Mouse (Mus musculus): ENCODE measurements around the gene C1qtnf9. TPM values are rescaled to one million over a fixed set of nuclear protein-coding genes. Genes with fewer than 3 reads are reported as not detected.
A peak's percentile ranks its signal among the peaks of the same experiment; 100 is the strongest.

Gene C1qtnf9
- polyA plus RNA-seq, 1 experiment: 4.1 TPM

DNA sequence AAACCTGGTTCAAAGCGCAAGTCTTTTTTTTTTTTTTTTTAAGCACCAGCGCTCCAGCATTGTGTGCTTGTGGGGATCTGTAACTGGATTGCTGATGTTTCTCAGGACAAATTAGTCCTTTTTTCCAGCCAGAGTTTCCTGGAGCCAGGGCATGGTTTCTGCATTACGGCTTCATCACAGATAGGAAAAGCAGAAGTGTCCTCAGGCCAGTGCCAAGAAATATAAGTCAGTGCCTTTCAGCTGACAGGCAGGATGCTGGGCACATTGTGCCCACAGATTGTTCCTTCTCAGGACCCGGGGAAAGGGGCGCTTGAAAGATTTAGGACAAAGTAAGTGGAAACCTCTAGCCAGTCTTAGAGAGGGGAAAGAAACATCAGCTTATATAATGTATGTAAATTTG, 4.2 kb upstream of the C1qtnf9 start:
- no peaks in the 10 kb centered on the region for H3K27me3 ChIP-seq (ENCODE audit: control insufficient read depth, insufficient read depth, low read length)
- no peaks in the 10 kb centered on the region for H3K4me1 ChIP-seq (replicated peaks; ENCODE audit: control insufficient read depth, insufficient read depth, low read length)
- H3K36me3 ChIP-seq (ENCODE audit: control insufficient read depth, insufficient read depth, low read length): peaks cover 52% of the 10 kb centered on the region
- no peak overlapping the region for H3K27ac ChIP-seq (ENCODE audit: control insufficient read depth, insufficient read depth, low read length)
- DNase-seq: no peak
- no peak overlapping the region for H3K4me3 ChIP-seq (ENCODE audit: control insufficient read depth, insufficient read depth, low read length)
- TF ChIP-seq CTCF (IDR thresholded peaks at IDR 0.05; ENCODE audit: borderline replicate concordance, control insufficient read depth, extremely low read depth, insufficient read depth, low read length, poor library complexity) (no peak), POLR2A (IDR thresholded peaks at IDR 0.05; ENCODE audit: control insufficient read depth, extremely low read depth, insufficient read depth, low read length, poor library complexity) (no peak)
- 89% methylated on average over 5 of the region's 5 CpGs for WGBS

- H3K27ac ChIP-seq (ENCODE audit: control insufficient read depth, insufficient read depth, low read length): no peak overlapping the region
- H3K4me1 ChIP-seq (replicated peaks; ENCODE audit: control insufficient read depth, insufficient read depth, low read length): no peaks in the 10 kb centered on the region
- TF ChIP-seq POLR2A (IDR thresholded peaks at IDR 0.05; ENCODE audit: control insufficient read depth, extremely low read depth, insufficient read depth, low read length, poor library complexity) (no peak), CTCF (IDR thresholded peaks at IDR 0.05; ENCODE audit: borderline replicate concordance, control insufficient read depth, extremely low read depth, insufficient read depth, low read length, poor library complexity) (no peak)
- peaks cover 44% of the 10 kb centered on the region for H3K36me3 ChIP-seq (ENCODE audit: control insufficient read depth, insufficient read depth, low read length)
- H3K27me3 ChIP-seq (ENCODE audit: control insufficient read depth, insufficient read depth, low read length): no peaks in the 10 kb centered on the region
- no peak overlapping the region for H3K4me3 ChIP-seq (ENCODE audit: control insufficient read depth, insufficient read depth, low read length)
- WGBS: 97% methylated on average over 4 of the region's 4 CpGs
- no peak for DNase-seq
Measured at GRCm38 (mm10) chr14:60764526-60764925, 3.4 kb upstream of the C1qtnf9 start.

GRCm38 (mm10) chr14:60765025-60765424, 2.9 kb upstream of the C1qtnf9 start:
- Histone ChIP-seq H3K27ac (ENCODE audit: control insufficient read depth, insufficient read depth, low read length) (no peak overlapping the region), H3K36me3 (ENCODE audit: control insufficient read depth, insufficient read depth, low read length) (peaks cover 39% of the 10 kb centered on the region), H3K4me1 (replicated peaks; ENCODE audit: control insufficient read depth, insufficient read depth, low read length) (no peaks in the 10 kb centered on the region), H3K27me3 (ENCODE audit: control insufficient read depth, insufficient read depth, low read length) (no peaks in the 10 kb centered on the region), H3K4me3 (ENCODE audit: control insufficient read depth, insufficient read depth, low read length) (no peak overlapping the region)
- DNase-seq: no peak
- TF ChIP-seq CTCF (IDR thresholded peaks at IDR 0.05; ENCODE audit: borderline replicate concordance, control insufficient read depth, extremely low read depth, insufficient read depth, low read length, poor library complexity) (no peak), POLR2A (IDR thresholded peaks at IDR 0.05; ENCODE audit: control insufficient read depth, extremely low read depth, insufficient read depth, low read length, poor library complexity) (no peak)
- WGBS: 87% methylated on average over 2 of the region's 2 CpGs

GRCm38 (mm10) chr14:60769340-60769739, 1.4 kb downstream of the C1qtnf9 start:
- DNase-seq: no peak
- WGBS: 91% methylated on average over 6 of the region's 6 CpGs
- H3K4me1 ChIP-seq (replicated peaks; ENCODE audit: control insufficient read depth, insufficient read depth, low read length): no peaks in the 10 kb centered on the region
- H3K27me3 ChIP-seq (ENCODE audit: control insufficient read depth, insufficient read depth, low read length): no peaks in the 10 kb centered on the region
- no peak for TF ChIP-seq CTCF (IDR thresholded peaks at IDR 0.05; ENCODE audit: borderline replicate concordance, control insufficient read depth, extremely low read depth, insufficient read depth, low read length, poor library complexity)
- no peak for TF ChIP-seq POLR2A (IDR thresholded peaks at IDR 0.05; ENCODE audit: control insufficient read depth, extremely low read depth, insufficient read depth, low read length, poor library complexity)
- H3K27ac ChIP-seq (ENCODE audit: control insufficient read depth, insufficient read depth, low read length): no peak overlapping the region
- no peak overlapping the region for H3K4me3 ChIP-seq (ENCODE audit: control insufficient read depth, insufficient read depth, low read length)
- no peaks in the 10 kb centered on the region for H3K36me3 ChIP-seq (ENCODE audit: control insufficient read depth, insufficient read depth, low read length)

DNA sequence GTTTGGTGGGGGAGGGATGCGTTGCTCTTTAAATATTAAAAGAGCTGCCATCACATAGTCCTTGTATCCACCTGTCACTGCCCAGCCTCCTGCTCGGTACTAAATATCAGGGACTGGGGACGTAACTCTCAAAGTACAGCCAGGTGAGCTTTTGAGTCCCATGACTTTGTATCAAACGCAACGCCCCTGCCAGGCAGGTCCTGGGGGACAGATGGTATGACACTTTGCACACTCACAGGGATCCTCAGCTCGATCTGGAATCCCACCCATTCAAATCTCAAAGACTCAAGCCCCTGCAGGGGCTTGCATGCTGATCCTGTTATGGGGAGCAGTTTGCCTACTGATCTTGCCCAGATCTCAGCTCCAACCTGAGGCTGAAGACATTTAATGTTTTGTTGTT, 2.7 kb downstream of the C1qtnf9 start:
- no peak for TF ChIP-seq CTCF (IDR thresholded peaks at IDR 0.05; ENCODE audit: borderline replicate concordance, control insufficient read depth, extremely low read depth, insufficient read depth, low read length, poor library complexity)
- no peak for TF ChIP-seq POLR2A (IDR thresholded peaks at IDR 0.05; ENCODE audit: control insufficient read depth, extremely low read depth, insufficient read depth, low read length, poor library complexity)
- H3K27ac ChIP-seq (ENCODE audit: control insufficient read depth, insufficient read depth, low read length): no peak overlapping the region
- no peaks in the 10 kb centered on the region for H3K27me3 ChIP-seq (ENCODE audit: control insufficient read depth, insufficient read depth, low read length)
- DNase-seq: no peak
- H3K4me3 ChIP-seq (ENCODE audit: control insufficient read depth, insufficient read depth, low read length): no peak overlapping the region
- WGBS: 79% methylated on average over 6 of the region's 6 CpGs
- no peaks in the 10 kb centered on the region for H3K4me1 ChIP-seq (replicated peaks; ENCODE audit: control insufficient read depth, insufficient read depth, low read length)
- no peaks in the 10 kb centered on the region for H3K36me3 ChIP-seq (ENCODE audit: control insufficient read depth, insufficient read depth, low read length)

DNA sequence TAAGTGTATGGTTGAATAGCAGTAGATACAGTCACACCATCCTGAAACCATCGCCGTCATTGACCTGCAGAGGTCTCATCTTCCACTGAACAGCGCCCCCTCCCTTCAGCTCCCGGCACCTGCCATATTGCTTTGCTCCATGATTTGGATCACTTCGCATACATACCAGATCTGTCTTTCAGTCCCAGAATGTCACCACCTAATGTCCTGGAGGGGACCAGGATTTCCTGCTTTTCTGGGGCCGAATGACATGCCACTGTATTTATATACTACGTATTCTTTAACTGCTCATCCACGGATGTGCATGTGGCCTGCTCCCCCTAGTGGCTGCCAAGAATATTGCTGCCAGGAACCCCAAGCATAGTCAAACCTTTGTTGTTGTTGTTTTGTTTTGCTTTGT, 3.1 kb downstream of the C1qtnf9 start:
- peak; percentile 78 for DNase-seq
- 0 out of 2 replicates have a peak overlapping the region, but pooled peaks have one; percentile 10 for H3K4me3 ChIP-seq (ENCODE audit: control insufficient read depth, insufficient read depth, low read length)
- 1% methylated on average over 8 of the region's 8 CpGs for WGBS
- H3K27ac ChIP-seq (ENCODE audit: control insufficient read depth, insufficient read depth, low read length): no peak overlapping the region
- TF ChIP-seq POLR2A (IDR thresholded peaks at IDR 0.05; ENCODE audit: control insufficient read depth, extremely low read depth, insufficient read depth, low read length, poor library complexity): no peak
- peak; percentile 91; the same call in 1 of the 2 replicates for TF ChIP-seq CTCF (IDR thresholded peaks at IDR 0.05; ENCODE audit: borderline replicate concordance, control insufficient read depth, extremely low read depth, insufficient read depth, low read length, poor library complexity)
- H3K36me3 ChIP-seq (ENCODE audit: control insufficient read depth, insufficient read depth, low read length): no peaks in the 10 kb centered on the region
- no peaks in the 10 kb centered on the region for H3K4me1 ChIP-seq (replicated peaks; ENCODE audit: control insufficient read depth, insufficient read depth, low read length)
- no peaks in the 10 kb centered on the region for H3K27me3 ChIP-seq (ENCODE audit: control insufficient read depth, insufficient read depth, low read length)

GRCm38 (mm10) chr14:60773476-60773875, 5.5 kb downstream of the C1qtnf9 start:
- no peak for DNase-seq
- TF ChIP-seq POLR2A (IDR thresholded peaks at IDR 0.05; ENCODE audit: control insufficient read depth, extremely low read depth, insufficient read depth, low read length, poor library complexity) (no peak), CTCF (IDR thresholded peaks at IDR 0.05; ENCODE audit: borderline replicate concordance, control insufficient read depth, extremely low read depth, insufficient read depth, low read length, poor library complexity) (no peak)
- WGBS: 96% methylated on average over 2 of the region's 2 CpGs
- no peaks in the 10 kb centered on the region; the same call in 1 of the 2 replicates for H3K4me1 ChIP-seq (replicated peaks; ENCODE audit: control insufficient read depth, insufficient read depth, low read length)
- H3K27me3 ChIP-seq (ENCODE audit: control insufficient read depth, insufficient read depth, low read length): no peaks in the 10 kb centered on the region
- no peak overlapping the region for H3K4me3 ChIP-seq (ENCODE audit: control insufficient read depth, insufficient read depth, low read length)
- no peaks in the 10 kb centered on the region for H3K36me3 ChIP-seq (ENCODE audit: control insufficient read depth, insufficient read depth, low read length)
- H3K27ac ChIP-seq (ENCODE audit: control insufficient read depth, insufficient read depth, low read length): no peak overlapping the region
